Mouse (Mus musculus) cerebellum, postnatal 25 days (tissue): ENCODE data around the gene BC061237.
"Not testable (repeated sequence)": the region's sequence is repeated elsewhere in the genome, so short reads cannot be mapped to it uniquely, and the experiment has no call there.

Experiments used
- DNase-seq, 2 experiments: peaks; one replicate each; pipeline ENCODE4 v3.0.0; 2021; ENCODE audit warnings: mixed read lengths in 2 of 2

Gene BC061237

GRCm38 (mm10) chr14:44492163-44492562 lies at the start of gene BC061237:
TSS of gene BC061237 (plus strand) at chr14:44492463.
- not testable (repeated sequence) for DNase-seq

GRCm38 (mm10) chr14:44517976-44518375 lies 25.7 kb downstream of the BC061237 start, which contains the start of gene Gm17093:
TSS of gene Gm17093 (plus strand) at chr14:44518276.
- not testable (repeated sequence) for DNase-seq

GRCm38 (mm10) chr14:44547961-44548360 lies 55.7 kb downstream of the BC061237 start:
- not testable (repeated sequence) for DNase-seq
